Mouse (Mus musculus) layer of hippocampus, adult 9-11 months (tissue): Measurements from ENCODE around the gene Ndufab1.
"Not testable (repeated sequence)": the region's sequence is repeated elsewhere in the genome, so short reads cannot be mapped to it uniquely, and the experiment has no call there.

Experiments
- DNase-seq: peaks from one replicate; pipeline ENCODE4 v3.0.0; 2022

Gene Ndufab1

DNA sequence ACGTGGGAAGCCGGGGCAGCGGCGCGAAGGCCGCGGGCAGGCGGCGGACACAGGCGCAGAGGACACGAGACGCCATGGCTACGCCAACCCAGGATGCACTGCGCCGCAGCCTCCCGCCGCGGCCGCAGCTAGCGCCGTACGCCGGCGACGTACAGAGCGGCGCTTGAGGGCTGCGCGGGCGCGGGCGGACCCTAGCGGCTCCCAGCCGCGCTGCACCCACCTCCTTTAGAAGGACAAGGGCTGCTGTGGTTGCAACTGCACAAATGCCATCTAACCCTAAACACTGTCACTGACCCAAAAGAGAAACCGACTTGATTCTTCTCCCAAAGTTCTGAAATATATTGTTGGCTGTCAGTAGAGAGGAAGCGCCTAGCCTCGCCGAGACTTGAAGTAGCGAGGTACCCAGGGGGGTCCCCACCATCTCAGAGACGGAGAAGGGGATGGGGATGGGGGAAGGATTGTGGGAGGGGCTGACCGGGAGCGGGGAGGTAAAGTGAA, at the start of gene Ndufab1:
TSS of gene Ndufab1 (minus strand) at position 140 of the 498 bp plus-strand sequence.
- peak; percentile 86 for DNase-seq

DNA sequence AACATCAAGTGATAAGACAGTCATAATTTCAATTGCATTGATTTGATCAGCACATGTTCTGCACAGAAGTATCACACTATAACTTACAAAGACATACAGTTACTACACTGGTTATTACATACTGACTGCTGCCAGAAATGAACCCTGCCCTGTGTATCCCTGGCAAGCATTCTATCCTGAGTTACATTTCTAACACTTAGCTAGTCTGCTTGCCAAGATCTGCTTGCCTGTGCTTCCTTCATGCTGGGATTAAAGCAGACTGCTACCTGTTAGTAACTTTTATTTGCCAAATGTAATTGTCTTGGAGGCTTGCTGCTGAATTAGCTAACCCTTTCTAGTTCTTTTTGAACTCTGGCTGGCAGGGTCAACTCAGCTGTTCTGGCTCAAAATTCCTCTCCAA, 39.3 kb upstream of the Ndufab1 start:
- DNase-seq: no peak

DNA sequence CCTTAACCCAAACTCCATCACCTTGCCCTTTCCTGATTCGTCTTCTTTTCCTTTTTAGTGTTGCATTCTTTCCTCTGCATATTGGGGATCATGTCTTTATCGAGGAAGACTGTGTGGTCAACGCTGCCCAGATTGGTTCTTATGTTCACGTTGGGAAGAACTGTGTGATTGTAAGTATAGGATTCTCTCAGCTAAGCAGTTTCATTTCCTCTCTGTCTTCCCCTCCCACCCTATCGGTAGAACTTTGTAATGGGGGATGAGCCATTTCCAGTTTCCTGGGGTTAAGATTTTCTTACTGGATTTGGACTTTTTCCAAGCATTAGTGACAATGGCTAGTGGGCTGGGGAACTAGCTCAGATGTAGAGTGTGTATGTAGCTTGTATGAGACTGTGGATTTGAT, 36.5 kb upstream of the Ndufab1 start:
- no peak for DNase-seq

DNA sequence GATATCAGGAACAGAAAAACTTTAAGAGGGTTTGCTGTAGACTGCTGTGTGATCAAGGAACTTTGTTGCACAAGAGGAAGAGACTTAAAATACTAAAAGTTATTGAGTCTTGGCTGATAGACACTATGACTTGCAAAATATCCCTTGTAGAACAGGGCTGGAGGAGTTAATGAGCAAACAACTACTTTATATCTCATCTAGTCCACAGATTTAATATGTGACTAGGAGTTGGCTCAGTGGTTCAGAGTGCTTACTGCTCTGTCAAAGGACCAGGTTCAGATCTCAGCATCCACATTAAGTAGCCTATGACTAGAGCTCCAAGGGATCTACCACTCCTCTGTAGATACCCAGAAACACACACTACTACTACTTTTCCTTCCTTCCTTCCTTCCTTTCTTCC, 35.4 kb upstream of the Ndufab1 start:
- DNase-seq: no peak

DNA sequence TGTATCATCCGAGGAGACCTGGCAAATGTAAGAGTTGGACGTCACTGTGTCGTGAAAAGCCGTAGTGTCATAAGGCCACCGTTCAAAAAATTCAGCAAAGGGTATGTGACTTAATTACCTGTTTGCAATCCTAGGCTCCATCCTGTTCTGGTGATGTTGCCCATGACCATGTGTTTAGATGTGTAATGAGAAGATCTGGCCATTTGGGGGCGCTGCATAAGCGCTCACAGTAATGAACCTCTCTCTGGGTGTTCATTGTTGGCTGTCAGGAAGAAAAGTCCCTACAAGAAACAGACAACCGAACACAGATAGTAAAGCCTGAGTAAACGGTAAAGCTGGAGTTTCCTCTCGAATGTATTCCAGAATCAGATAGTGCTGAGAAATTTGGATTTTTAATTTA, 33.4 kb upstream of the Ndufab1 start:
- no peak for DNase-seq

DNA sequence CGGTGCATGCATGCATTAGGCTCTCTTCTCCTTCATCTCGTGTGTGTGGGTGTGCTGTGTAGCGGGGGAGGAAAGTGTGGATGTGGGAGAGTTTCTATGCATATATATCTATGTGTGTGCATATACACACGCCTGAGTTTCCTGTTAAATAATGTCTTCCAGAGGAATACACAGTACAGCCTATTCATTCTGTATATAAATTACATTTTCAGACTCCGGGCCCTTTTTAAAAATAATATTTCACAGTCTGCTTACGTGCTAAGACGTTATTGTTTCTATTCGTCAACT, 31.6 kb upstream of the Ndufab1 start:
- DNase-seq: no peak

DNA sequence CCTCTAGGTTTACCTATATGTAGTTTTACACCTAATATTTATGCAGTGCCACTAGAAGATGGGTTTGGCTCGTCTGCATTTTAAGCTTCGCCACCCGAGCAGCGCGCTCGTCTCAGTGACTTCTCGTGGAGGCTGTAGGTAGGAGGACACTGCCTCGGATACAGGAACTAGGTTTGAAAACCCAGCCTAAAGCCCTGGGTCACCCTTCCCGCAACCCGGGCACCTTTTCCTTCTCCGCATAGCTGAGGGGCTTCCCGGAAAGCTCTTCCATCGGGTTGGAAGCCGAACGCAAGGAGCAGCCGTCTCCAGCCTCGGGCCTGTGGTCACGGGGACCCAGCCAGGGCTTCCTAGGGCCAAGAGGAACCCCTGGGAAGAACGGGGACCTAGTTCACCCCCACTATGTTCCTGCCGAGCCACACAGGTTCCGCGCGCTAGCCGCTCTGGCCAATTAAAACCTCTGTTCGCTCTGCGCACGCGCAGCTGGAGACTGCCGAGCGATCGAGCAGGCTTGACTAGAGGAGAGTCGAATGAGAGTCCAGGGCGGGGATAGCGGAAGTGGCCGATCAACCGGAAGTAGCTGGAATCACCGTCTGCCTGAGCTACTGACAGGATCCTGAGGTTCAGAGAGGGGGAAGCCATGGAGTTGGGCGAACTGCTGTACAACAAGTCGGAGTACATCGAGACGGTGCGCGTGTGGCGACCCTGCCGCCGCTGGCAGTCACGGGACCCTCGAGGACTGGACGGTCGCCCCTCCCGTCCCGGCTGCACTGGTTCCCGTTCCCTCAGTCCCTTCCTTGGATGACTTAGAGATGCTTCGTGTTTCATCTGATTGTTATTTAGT, 31.0 kb upstream of the Ndufab1 start, which contains the start of the genes Palb2 and Dctn5:
TSS of gene Palb2 (minus strand) at position 489 of the 841 bp plus-strand sequence.
TSS of gene Dctn5 (plus strand) at position 545 of the 841 bp plus-strand sequence.
- DNase-seq: peak; percentile 97

DNA sequence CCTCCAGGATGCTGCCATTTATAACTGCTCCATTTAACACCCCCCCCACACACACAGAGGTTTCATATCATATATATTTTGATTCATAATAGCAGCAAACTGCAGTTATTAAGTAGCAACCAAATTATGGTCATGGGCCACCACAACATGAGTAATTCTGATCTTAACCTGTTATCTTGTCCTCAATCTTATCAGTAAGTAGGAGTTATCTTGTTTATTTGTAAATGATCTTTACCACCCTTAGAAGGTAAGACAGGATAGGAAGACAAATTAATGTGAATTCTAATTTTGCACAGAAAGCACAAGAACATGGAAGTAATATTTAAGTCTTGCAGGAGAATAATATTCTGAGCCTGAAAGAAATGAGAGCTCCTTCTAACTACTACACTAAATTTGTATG, 30.1 kb upstream of the Ndufab1 start:
- no peak for DNase-seq

DNA sequence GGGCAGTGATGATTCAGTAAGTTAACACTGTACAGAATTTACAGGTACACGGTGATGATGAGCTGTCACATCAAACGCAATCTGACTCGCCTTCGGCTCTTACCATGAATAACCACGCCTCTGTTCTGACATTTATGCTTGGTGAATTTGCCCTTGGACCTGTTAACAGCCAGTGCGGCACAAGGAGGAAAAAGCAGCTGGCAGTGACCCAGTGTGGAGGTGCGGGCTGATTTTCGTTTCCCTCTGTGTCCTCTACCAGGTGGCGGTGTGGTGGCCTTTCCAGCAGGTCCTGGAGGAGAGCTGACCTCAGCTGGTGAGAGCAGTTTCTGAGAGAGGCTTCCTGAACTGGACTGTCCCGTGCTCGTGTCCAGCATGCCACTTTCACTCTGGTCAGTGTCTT, 25.3 kb upstream of the Ndufab1 start:
- DNase-seq: no peak

DNA sequence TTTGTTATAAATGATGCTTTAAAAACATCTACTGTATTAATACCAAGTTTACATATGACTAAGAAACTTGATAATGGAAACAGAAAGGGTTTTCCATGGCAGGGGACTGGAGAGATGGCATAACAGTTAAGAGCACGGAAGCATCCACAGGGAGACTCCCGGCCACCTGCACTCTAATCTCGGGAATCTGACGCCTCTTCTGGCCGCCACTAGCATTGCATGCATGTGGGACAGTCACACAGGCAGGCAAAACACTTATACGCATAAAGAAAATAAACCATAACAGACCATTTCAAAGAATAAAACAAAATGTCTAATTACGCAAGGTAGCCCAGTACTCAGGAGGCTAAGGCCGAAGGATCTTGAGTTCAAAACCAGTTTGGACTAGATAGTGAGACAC, 23.9 kb upstream of the Ndufab1 start:
- no peak for DNase-seq

DNA sequence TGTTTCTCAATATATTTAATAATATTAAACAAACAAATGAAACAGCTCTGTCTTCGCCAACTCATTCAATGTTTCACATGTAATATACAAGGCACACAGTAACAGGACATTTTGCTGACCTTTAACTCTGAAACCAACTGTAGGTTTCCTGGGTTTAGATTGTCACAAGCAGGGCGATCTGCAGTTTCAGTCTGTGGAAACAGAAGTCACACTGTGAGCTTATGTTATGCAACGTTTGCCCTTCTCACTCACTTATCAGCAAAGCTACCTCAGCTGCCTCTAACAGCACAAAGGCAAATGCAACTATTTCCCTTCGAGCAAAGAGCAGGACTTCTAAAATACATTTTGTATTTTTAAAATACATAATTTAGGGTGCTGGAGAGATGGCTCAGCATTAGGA, 21.8 kb upstream of the Ndufab1 start:
- DNase-seq: no peak

DNA sequence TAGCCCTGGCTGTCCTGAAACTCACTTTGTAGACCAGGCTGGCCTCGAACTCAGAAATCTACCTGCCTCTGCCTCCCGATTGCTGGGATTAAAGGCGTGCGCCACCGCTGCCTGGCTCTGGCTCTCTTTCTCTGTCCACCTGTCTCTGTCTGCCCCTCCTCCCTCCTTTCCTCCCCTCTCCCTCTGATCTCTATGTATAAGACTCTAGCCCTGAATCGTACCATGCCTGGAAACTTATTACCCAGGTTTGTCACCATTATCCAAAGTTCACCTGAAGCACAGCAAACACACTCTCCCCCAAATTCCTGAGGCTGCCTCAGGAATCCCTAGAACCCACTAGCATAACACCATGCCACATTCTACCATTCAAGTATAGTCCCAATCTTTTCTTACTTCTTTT, 6.5 kb upstream of the Ndufab1 start:
- no peak for DNase-seq

DNA sequence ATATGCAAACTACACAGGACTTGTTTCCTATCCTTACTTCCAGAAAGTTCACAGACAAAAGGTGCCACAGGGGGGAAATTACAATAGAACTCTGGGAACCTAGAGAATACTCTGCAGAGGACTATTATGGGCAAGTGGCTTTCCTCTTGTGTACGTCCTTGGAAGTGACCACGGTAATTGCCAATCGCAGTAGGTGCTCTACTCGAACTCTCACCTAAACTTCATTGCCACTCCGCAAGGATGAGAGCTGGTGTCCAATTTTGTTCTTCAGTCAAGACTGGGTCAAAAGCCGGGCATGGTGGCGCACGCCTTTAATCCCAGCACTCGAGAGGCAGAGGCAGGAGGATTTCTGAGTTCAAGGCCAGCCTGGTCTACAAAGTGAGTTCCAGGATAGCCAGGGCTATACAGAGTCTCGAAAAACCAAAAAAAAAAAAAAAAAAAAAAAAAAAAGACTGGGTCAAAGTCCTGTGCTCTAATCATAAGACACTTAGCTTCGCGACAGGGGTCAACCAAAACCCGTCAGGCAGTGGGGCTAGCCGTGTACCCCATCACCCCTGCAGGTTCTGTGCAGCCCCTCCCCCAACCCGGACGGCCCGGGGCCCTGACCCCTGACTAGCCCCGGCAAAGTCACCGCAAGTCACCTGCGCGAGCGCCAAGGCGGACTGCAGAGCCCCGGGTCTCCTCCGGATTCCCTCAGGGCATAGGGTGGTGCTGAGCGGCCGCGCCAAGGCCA, 506 bp downstream of the Ndufab1 start:
- DNase-seq: not testable (repeated sequence)

DNA sequence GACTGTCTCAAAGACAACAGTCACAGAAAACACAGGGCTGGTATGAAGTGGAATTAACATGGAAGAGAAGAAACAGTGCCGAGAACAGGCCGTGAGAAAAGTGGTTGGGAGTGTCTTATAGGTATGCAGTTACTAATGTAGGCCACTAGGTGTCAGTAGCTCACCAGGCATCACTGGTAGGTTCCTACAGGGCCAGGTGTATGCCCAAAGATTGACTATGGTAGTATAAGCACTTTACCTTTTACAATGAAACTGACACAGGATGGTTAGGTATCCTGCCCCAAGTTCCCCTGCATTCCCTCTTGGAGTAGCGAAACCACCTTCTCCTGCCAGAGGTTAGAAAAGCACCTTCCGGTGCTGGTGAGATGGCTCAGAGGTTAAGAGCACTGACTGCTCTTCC, 2.5 kb downstream of the Ndufab1 start:
- DNase-seq: no peak

DNA sequence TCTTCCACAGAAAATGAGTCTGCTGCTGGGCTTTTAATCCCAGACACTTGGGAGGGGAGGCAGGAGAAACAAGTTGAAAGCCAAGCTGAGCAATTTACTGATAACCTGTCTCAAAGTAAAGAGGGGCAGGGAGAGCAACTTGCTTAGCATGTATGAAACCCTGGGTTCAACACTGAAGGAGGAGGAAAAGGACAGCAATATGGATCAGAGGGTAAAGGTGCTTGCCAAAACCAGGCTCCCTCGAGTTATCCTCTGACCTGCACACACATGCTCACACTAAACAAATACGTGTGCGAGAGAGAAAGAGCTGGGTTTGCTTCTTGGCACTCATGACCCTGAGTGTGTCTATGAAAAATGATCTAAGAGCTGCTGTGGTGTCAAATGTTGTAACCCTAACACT, 3.7 kb downstream of the Ndufab1 start:
- no peak for DNase-seq

DNA sequence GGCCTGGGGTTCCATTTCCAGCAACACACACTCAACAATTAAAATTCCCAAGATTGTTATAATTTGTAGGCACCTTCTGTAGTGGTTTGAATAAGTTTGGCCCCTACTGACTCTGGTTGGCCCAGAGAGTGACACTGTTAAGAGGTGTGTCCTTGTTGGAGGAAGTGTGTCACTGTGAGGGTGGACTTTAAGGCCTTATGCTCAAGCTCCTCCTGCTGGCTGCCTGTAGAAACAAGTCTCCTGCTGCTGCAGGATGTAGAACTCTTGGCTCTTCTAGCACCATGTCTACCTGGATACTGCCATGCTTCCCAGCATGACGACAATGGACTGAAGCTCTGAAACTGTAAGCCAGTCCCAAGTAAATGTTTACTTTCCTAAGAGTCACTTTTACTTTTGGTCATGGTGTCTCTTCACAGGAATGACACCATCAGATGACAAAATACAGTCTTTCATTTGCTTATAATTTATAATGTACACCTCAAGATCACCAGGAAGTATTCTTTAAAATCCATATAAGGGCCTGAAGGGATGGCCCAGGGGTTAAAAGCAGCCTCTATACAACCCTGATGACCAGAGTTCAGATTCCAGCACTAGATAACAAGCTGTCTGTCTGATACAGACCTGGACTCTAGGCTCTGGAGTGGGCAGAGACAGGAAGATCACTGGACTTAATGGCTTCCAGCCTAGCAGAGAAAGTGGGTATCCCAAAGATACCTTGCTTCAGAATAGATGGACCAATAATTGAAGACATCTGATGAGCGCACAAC, 6.9 kb downstream of the Ndufab1 start:
- DNase-seq: no peak

DNA sequence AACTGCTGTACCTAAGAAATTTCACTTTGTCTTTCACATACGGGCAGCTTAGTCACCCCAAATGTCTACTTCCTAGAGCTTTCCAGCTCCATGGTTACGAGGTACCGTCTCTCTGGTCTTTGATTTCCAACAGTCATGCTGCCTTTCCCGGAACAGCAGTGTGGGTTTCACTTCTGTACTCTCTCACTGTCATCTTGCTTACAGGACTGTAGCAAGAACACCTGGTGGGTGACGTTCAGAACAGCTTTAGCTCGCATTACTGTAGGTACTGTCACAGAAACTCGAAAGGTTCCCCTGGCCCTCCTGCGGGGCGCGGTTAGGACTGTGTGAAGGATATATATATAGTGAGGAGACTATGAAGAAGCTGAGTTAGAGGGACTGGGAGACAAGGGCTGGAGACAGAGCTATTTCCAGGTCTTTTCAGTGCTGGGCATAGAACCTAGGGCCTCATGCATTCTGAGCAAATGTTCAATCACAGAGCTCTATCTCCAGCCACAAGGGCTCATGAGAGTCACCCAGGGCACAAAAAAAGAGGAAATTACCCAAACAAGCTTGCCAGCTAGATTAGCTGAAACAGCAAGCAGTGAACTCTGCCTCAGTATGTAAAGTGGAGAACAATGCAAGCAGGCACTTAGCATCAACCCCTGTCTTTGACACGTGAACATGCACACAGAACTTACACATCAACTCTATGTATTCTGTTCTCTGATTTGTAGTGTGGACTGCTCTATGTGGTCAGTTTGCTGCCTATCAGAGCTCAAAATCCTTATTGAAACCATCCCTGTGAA, 14.3 kb downstream of the Ndufab1 start:
- no peak for DNase-seq

DNA sequence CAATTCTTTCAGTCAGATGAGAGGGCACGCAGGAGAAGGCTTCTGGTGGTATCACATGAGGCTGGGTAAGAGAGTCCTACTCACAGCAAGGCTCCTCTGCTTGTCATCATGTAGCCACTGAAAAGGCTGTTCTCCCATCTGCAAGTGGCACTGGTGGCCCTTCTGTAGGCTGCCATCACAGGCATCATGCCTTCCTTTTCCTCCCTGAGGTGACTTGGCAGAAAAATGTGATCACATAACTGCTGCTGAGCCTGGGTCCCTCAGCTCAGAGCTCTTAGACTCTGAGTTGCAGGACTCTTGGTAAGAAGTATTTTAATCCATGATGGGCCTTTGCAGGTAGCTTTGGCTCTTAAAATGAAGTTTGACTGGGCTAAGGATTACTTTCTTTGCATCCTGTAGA, 20.6 kb downstream of the Ndufab1 start:
- DNase-seq: no peak

DNA sequence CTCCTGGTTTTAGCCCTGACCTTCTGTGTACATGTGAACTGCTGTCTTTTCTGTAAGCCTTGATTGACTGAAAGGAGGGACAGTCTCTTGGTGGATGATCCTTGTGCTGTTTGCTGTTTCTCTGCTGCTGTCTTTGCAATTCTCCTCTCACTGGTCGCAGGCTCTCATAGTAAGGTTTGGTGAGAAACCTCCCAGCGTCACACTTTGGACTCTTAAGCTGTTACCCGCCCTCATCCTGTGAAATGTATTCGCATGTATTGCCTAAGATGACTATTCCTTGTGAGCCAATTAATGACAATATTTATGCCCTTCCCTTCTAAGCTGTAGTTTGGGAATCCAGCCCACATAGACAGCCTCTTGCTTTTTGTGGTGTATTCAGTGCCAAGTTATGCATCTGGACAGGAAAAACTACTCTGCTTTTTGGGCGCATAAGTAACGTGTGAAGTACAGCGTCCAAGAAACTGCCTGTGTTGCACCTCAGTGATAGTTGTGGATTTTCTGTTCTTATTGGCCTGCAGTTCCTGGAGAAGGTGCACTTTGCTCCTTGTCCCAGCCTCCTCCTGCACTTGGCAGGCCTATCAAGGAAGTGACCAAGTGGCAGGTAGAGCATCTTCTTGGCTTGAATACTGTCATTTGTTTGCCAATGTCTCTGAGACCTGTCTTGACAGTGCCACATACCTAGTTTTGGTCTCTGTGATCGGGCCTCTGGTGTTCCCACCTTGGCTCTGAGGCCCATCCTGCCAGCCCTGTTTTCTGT, 21.7 kb downstream of the Ndufab1 start:
- DNase-seq: no peak

DNA sequence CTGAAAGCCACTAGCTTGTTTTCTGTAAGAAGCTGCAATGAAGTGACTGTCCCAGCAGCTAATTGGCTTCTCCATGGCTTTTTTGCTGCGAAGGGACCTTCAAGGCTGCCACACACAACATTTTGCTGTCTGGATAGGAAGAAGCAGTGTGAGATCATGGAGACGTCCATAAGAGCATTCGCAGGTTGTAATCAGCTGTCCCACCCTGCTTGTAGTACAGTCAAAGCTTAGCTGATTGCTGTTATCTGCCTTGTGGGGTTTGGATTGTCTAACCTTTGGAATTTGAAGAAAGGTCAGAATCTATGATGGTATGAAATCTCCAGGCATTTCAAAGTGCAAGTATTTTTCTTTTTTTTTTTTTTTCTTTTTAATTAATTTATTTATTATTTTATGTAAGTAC, 27.3 kb downstream of the Ndufab1 start:
- no peak for DNase-seq

DNA sequence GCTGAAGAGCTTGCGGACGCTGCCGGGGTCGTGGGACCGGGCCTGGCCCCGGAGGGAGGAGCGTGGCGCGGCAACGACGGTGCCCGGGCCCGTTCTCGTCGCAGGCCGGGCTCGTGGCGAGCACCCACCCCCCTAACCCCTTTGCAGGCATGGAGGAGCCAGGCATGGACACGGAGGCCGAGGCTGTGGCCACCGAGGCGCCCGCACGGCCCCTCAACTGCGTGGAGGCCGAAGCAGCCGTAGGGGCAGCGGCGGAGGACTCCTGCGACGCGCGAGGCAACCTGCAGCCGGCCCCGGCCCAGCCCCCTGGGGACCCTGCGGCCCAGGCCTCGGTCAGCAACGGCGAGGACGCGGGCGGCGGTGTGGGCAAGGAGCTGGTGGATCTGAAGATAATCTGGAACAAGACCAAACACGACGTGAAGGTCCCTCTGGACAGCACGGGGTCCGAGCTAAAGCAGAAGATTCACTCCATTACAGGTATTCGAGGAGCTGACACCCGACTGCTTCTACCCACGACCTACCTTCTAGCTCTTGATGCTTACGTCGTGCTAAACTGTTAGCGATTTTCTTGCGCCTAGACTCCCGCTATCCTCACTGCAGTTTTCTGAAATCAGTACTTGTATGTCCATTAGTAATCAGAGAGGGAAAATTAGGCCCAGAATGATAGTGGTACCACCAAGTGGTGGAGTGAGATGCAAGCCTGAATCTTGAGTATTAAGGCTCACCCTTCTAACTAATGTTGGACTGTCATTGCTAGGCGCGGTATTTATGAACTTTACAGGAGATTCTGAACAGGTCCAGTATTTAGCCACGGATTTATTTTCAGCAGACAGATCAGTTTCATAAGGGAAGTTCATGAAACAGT, 33.9 kb downstream of the Ndufab1 start:
- peak; percentile 21 for DNase-seq
